10 mouse cellular contexts compared by ENCODE assay signal in genomic region chr8:79080096-79080739, GRCm38 (mm10). TPM values are rescaled to one million over a fixed set of nuclear protein-coding genes. Genes with fewer than 3 reads are reported as not detected.
DNase-seq lines count a peak whose midpoint lies in the region; ATAC-seq and TF ChIP-seq lines count a peak whose summit lies in the region.
"Had no signal": no experiment of that assay in that cellular context is flagged by ENCODE, and none has a peak within 500 bp of the region (broad histone marks: within the 10 kb centered on the region; RNA-seq: fewer than 3 reads in every experiment).

No protein-coding gene starts in this region.

- peak overlapping the region; percentile 71; the same call in 1 of the 2 replicates for H3K27ac ChIP-seq in left cerebral cortex, adult 2 months
- 0 out of 2 replicates have a peak overlapping the region, but pooled peaks have one; percentile 4 for H3K27ac ChIP-seq in intestine, embryonic 15.5 days
- peak overlapping the region; percentile 83 for H3K27ac ChIP-seq in neural tube, embryonic 13.5 days (replicated peaks)

- TF ChIP-seq CTCF in left cerebral cortex, adult 2 months (IDR thresholded peaks at IDR 0.05) = no peak

- H3K9me3 ChIP-seq in intestine, embryonic 15.5 days = no peaks in the 10 kb centered on the region
- H3K9me3 ChIP-seq in neural tube, embryonic 13.5 days = no peaks in the 10 kb centered on the region

- H3K36me3 ChIP-seq in intestine, embryonic 15.5 days = no peaks in the 10 kb centered on the region
- H3K36me3 ChIP-seq in neural tube, embryonic 13.5 days = peaks cover 27% of the 10 kb centered on the region

- no peak overlapping the region for H3K4me3 ChIP-seq in left cerebral cortex, adult 2 months
- H3K4me3 ChIP-seq in intestine, embryonic 15.5 days (replicated peaks) = no peak overlapping the region
- H3K4me3 ChIP-seq in neural tube, embryonic 13.5 days = no peak overlapping the region

- no peaks in the 10 kb centered on the region for H3K27me3 ChIP-seq in intestine, embryonic 15.5 days (replicated peaks)
- H3K27me3 ChIP-seq in neural tube, embryonic 13.5 days = no peaks in the 10 kb centered on the region

- 50% methylated on average over 6 of the region's 6 CpGs for WGBS in intestine, embryonic 15.5 days
- 81% methylated on average over 6 of the region's 6 CpGs for WGBS in neural tube, embryonic 13.5 days

- intact Hi-C loops in left cerebral cortex, adult 2 months (cut with DNase I) = no loop called here
- intact Hi-C loops in left cerebral cortex, postnatal 4 days (cut with DNase I) = loop anchor here (5.0 kb wide), 1 partner anchor 48 kb away; no protein-coding TSS in a partner anchor

- H3K4me1 ChIP-seq in intestine, embryonic 15.5 days (replicated peaks) = peaks cover 17% of the 10 kb centered on the region
- H3K4me1 ChIP-seq in neural tube, embryonic 13.5 days (replicated peaks) = peaks cover 60% of the 10 kb centered on the region

- H3K4me2 ChIP-seq in intestine, embryonic 15.5 days (replicated peaks) = no peak overlapping the region
- no peak overlapping the region for H3K4me2 ChIP-seq in neural tube, embryonic 13.5 days

- peak; percentile 89 for ATAC-seq in intestine, embryonic 15.5 days
- ATAC-seq in neural tube, embryonic 13.5 days (ENCODE audit: low read depth) = no peak
- ATAC-seq: forebrain, embryonic 16.5 days had no signal

- no peak overlapping the region for H3K9ac ChIP-seq in intestine, embryonic 15.5 days
- H3K9ac ChIP-seq in neural tube, embryonic 13.5 days = no peak overlapping the region

- DNase-seq in adrenal gland, postnatal 14 days = peak; percentile 25
- no peak for DNase-seq in adrenal gland, postnatal 10 days
- DNase-seq in left cerebral cortex, adult 2 months (ENCODE audit: extremely low spot score in 1 of 2, low spot score in 2 of 2) = no peak
- no peak for DNase-seq in left cerebral cortex, postnatal 4 days
- DNase-seq in testis, postnatal 10 days (ENCODE audit: low spot score) = no peak
- DNase-seq in right cerebral cortex, adult 2 months (ENCODE audit: low spot score in 2 of 2) = no peak
- DNase-seq: cerebellum, postnatal 25 days had no signal

RNA-seq across cellular contexts. Expression of gene Zfp827, which starts 52.0 kb away (rescaled TPM):
- total RNA-seq in adrenal gland, postnatal 14 days (2021) = 15.3 and 17.1 TPM in 2 replicates
- total RNA-seq in adrenal gland, postnatal 10 days (2021) = 10 to 100 TPM; 13.1 to 22.4 TPM
- 10 to 100 TPM; 43.3 to 44.1 TPM for total RNA-seq in left cerebral cortex, adult 2 months (2021)
- total RNA-seq in left cerebral cortex, postnatal 4 days (2021) = 10 to 100 TPM; 29.9 to 30.2 TPM
- 6.5 and 7.4 TPM in 2 replicates for polyA plus RNA-seq in intestine, embryonic 15.5 days (2015; fragmentation: Nextera tagmentation; extraction: Ambion mirVana)
- 11.0 and 13.0 TPM in 2 replicates for polyA plus RNA-seq in neural tube, embryonic 13.5 days (2015; fragmentation: Nextera tagmentation; extraction: Ambion mirVana)

Comparison
In these comparisons a context has a peak if more than half of its experiments do, and no peak if none do; other contexts are left out.
1. H3K27ac ChIP-seq: peak in every context shown above with its lines; median percentile 83 in neural tube, embryonic 13.5 days; 71 in left cerebral cortex, adult 2 months; 4 in intestine, embryonic 15.5 days.